Mouse (Mus musculus) T-helper 2 cell (primary cell): Measurements from ENCODE around the gene Mrpl34.

ENCODE experiments used
- in situ Hi-C: fragments of 300-600 bp; cut with MboI, MseI; formaldehyde crosslinking; loops from one replicate; pipeline ENCODE4 v1.15.1; 2025; ENCODE audit warnings: high pct_unique_total_duplicates

The Mrpl34 gene

GRCm38 (mm10) chr8:71467201-71467600 lies 2.4 kb downstream of the Mrpl34 start:
- in situ Hi-C loops, result loop anchor here (10.0 to 25.0 kb wide), 2 partner anchors 572 to 1105 kb away; partner anchors contain the start of genes Comp, Rpl18a, Slc5a5 and Upf1

GRCm38 (mm10) chr8:71468001-71468400 lies 3.2 kb downstream of the Mrpl34 start:
- in situ Hi-C loops, result loop anchor here (10.0 to 25.0 kb wide), 2 partner anchors 573 to 1106 kb away; partner anchors contain the start of genes Comp, Rpl18a, Slc5a5 and Upf1

GRCm38 (mm10) chr8:71468916-71469315 lies 4.2 kb downstream of the Mrpl34 start, which contains the start of gene Dda1:
Gene Dda1 (plus strand): TSS chr8:71469199.
- in situ Hi-C loops, result loop anchor here (10.0 to 25.0 kb wide), 2 partner anchors 574 to 1107 kb away; partner anchors contain the start of genes Comp, Rpl18a, Slc5a5 and Upf1

- in situ Hi-C loops, result loop anchor here (10.0 to 25.0 kb wide), 2 partner anchors 575 to 1107 kb away; partner anchors contain the start of genes Comp, Rpl18a, Slc5a5 and Upf1
Observed at GRCm38 (mm10) chr8:71469411-71469810, 4.7 kb downstream of the Mrpl34 start.

- in situ Hi-C loops, result loop anchor here (25.0 kb wide), 1 partner anchor 1108 kb away; the partner anchor contains the start of genes Comp and Upf1
Observed at GRCm38 (mm10) chr8:71470146-71470912, 5.6 kb downstream of the Mrpl34 start.

- in situ Hi-C loops, result loop anchor here (25.0 kb wide), 1 partner anchor 1109 kb away; the partner anchor contains the start of genes Comp and Upf1
Observed at GRCm38 (mm10) chr8:71470913-71471255, 6.1 kb downstream of the Mrpl34 start.

- in situ Hi-C loops, result loop anchor here (25.0 kb wide), 1 partner anchor 1110 kb away; the partner anchor contains the start of genes Comp and Upf1
Observed at GRCm38 (mm10) chr8:71471861-71472260, 7.1 kb downstream of the Mrpl34 start.

GRCm38 (mm10) chr8:71472601-71473386 lies 8.0 kb downstream of the Mrpl34 start:
- in situ Hi-C loops, result loop anchor here (25.0 kb wide), 1 partner anchor 1110 kb away; the partner anchor contains the start of genes Comp and Upf1

- in situ Hi-C loops, result loop anchor here (25.0 kb wide), 1 partner anchor 1112 kb away; the partner anchor contains the start of genes Comp and Upf1
Observed at GRCm38 (mm10) chr8:71474344-71474743, 9.6 kb downstream of the Mrpl34 start.

GRCm38 (mm10) chr8:71474785-71475701 lies 10.3 kb downstream of the Mrpl34 start:
- in situ Hi-C loops, result loop anchor here (25.0 kb wide), 1 partner anchor 1113 kb away; the partner anchor contains the start of genes Comp and Upf1

- in situ Hi-C loops, result no loop called here
Observed at GRCm38 (mm10) chr8:71475702-71476075, 10.9 kb downstream of the Mrpl34 start.

GRCm38 (mm10) chr8:71476099-71476940 lies 11.6 kb downstream of the Mrpl34 start:
- in situ Hi-C loops, result no loop called here

- in situ Hi-C loops, result no loop called here
Observed at GRCm38 (mm10) chr8:71477196-71477845, 12.6 kb downstream of the Mrpl34 start.

GRCm38 (mm10) chr8:71478943-71479342 lies 14.2 kb downstream of the Mrpl34 start:
- in situ Hi-C loops, result no loop called here

GRCm38 (mm10) chr8:71483932-71484331 lies 19.2 kb downstream of the Mrpl34 start:
- in situ Hi-C loops, result no loop called here

GRCm38 (mm10) chr8:71484736-71485135 lies 20.0 kb downstream of the Mrpl34 start:
- in situ Hi-C loops, result loop anchor here (5.0 kb wide), 2 partner anchors 53 to 812 kb away; partner anchors contain the start of genes Bst2 and Lsm4

- in situ Hi-C loops, result loop anchor here (5.0 kb wide), 2 partner anchors 52 to 813 kb away; partner anchors contain the start of genes Bst2 and Lsm4
Observed at GRCm38 (mm10) chr8:71485142-71486135, 20.7 kb downstream of the Mrpl34 start, which contains the start of gene Ano8. Gene Ano8 (minus strand): TSS chr8:71485963.

GRCm38 (mm10) chr8:71486136-71486529 lies 21.4 kb downstream of the Mrpl34 start:
- in situ Hi-C loops, result loop anchor here (5.0 kb wide), 2 partner anchors 51 to 814 kb away; partner anchors contain the start of genes Bst2 and Lsm4
